Mouse (Mus musculus) stomach, embryonic 16.5 days (tissue): ENCODE results near the gene Il18r1. TPM values are rescaled to one million over a fixed set of nuclear protein-coding genes. Genes with fewer than 3 reads are reported as not detected.

Experiments
- ATAC-seq: fragments of 200-750 bp; cut with Nextera tagmentation; 2 replicates; pipeline ENCODE4 v1.8.0; 2017; ENCODE audit warnings: moderate number of reproducible peaks, moderate TSS enrichment; ENCODE audit not compliant: insufficient read depth, low FRiP score
- H3K27ac ChIP-seq: fragments of 300-500 bp; sonication (generic); 2 replicates; pipeline ENCODE4 v1.5.1; 2014; ENCODE audit warnings: low read length
- H3K27me3 ChIP-seq: fragments of 300-500 bp; sonication (generic); 2 replicates; pipeline ENCODE4 v1.6.1; 2014; ENCODE audit warnings: low read length, control low read depth, mixed read lengths; ENCODE audit not compliant: control insufficient read depth, insufficient read depth
- H3K36me3 ChIP-seq: fragments of 300-500 bp; sonication (generic); 2 replicates; pipeline ENCODE4 v1.6.1; 2014; ENCODE audit warnings: low read length; ENCODE audit not compliant: control insufficient read depth, insufficient read depth
- H3K4me1 ChIP-seq: fragments of 300-500 bp; sonication (generic); 2 replicates; pipeline ENCODE4 v1.6.1; 2014; ENCODE audit warnings: low read length, control low read depth, mixed read lengths; ENCODE audit not compliant: control insufficient read depth, insufficient read depth
- H3K4me2 ChIP-seq: fragments of 300-500 bp; sonication (generic); 2 replicates; pipeline ENCODE4 v1.6.1; 2014; ENCODE audit warnings: low read depth, low read length, mixed read lengths
- H3K4me3 ChIP-seq: fragments of 300-500 bp; sonication (generic); replicated peaks from 2 replicates; pipeline ENCODE4 v1.5.1; 2014; ENCODE audit warnings: mild to moderate bottlenecking, low read length
- H3K9ac ChIP-seq: fragments of 300-500 bp; sonication (generic); 2 replicates; pipeline ENCODE4 v1.6.1; 2014; ENCODE audit warnings: low read length
- H3K9me3 ChIP-seq: fragments of 300-500 bp; sonication (generic); replicated peaks from 2 replicates; pipeline ENCODE4 v1.6.1; 2016; ENCODE audit warnings: low read length, control low read depth; ENCODE audit not compliant: control insufficient read depth
- WGBS: fragments of 180-500 bp; shearing (Covaris S2); extraction: QIAGEN DNeasy Blood & Tissue Kit; methylation state at CpG from one replicate; pipeline ENCODE4 v1.1.7; 2014; 5-methylcytosine and 5-hydroxymethylcytosine counted together
- polyA plus RNA-seq: library from polyadenylated mRNA; unstranded; fragments of >200 nt; fragmentation: Nextera tagmentation; extraction: Ambion mirVana; gene quantifications from 2 replicates; pipeline ENCODE4 v1.2.1, GENCODE M21; 2015

Il18r1 gene
- polyA plus RNA-seq, 1 experiment from 2014 or later: 1.6 TPM

- no peak for ATAC-seq
- no peaks in the 10 kb centered on the region for H3K36me3 ChIP-seq
- H3K27me3 ChIP-seq: no peaks in the 10 kb centered on the region
- H3K9me3 ChIP-seq: no peaks in the 10 kb centered on the region
- WGBS: 90% methylated on average over 2 of the region's 2 CpGs
- no peak overlapping the region for H3K27ac ChIP-seq
- H3K9ac ChIP-seq: no peak overlapping the region
- no peaks in the 10 kb centered on the region for H3K4me1 ChIP-seq
- no peak overlapping the region for H3K4me3 ChIP-seq
- H3K4me2 ChIP-seq: no peak overlapping the region
These were observed 33.2 kb upstream of the Il18r1 start for GRCm38 (mm10) chr1:40432169-40432568.

- H3K4me3 ChIP-seq: no peak overlapping the region
- H3K4me2 ChIP-seq: no peak overlapping the region
- H3K4me1 ChIP-seq: no peaks in the 10 kb centered on the region
- WGBS: 68% methylated on average over 3 of the region's 3 CpGs
- H3K9ac ChIP-seq: no peak overlapping the region
- no peaks in the 10 kb centered on the region for H3K27me3 ChIP-seq
- ATAC-seq: no peak
- no peaks in the 10 kb centered on the region for H3K36me3 ChIP-seq
- no peak overlapping the region for H3K27ac ChIP-seq
- no peaks in the 10 kb centered on the region for H3K9me3 ChIP-seq
These were observed 29.4 kb upstream of the Il18r1 start for GRCm38 (mm10) chr1:40435936-40436335.

- Histone ChIP-seq H3K4me2 (no peak overlapping the region), H3K27me3 (no peaks in the 10 kb centered on the region), H3K27ac (no peak overlapping the region), H3K9ac (no peak overlapping the region), H3K4me3 (no peak overlapping the region), H3K36me3 (no peaks in the 10 kb centered on the region), H3K4me1 (no peaks in the 10 kb centered on the region), H3K9me3 (no peaks in the 10 kb centered on the region)
- 86% methylated on average over 2 of the region's 2 CpGs for WGBS
- ATAC-seq: no peak
These were observed 28.0 kb upstream of the Il18r1 start for GRCm38 (mm10) chr1:40437340-40437739.

DNA sequence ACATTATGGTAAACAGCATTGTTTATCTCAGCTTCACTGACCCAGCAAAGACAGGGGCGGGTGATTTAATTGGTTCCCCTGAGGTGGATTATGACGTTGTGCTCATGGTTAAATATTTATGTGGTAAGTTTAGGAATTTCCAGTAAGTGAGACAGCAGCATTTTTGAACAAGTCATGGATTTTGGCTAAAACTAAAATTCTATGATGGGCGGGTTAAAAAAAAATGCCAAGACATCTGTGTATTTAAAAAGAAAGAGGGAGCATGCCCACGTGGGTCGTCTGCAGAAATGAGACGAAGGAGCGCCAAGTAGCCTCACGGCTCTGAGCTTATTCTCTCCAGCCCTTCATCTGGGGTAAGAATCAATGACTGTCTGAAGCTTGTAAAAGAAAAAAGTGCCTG, 25.8 kb upstream of the Il18r1 start:
- no peak overlapping the region for H3K4me3 ChIP-seq
- H3K27ac ChIP-seq: no peak overlapping the region
- ATAC-seq: no peak
- H3K9ac ChIP-seq: no peak overlapping the region
- no peaks in the 10 kb centered on the region for H3K4me1 ChIP-seq
- no peak overlapping the region for H3K4me2 ChIP-seq
- no peaks in the 10 kb centered on the region for H3K36me3 ChIP-seq
- WGBS: 61% methylated on average over 8 of the region's 8 CpGs
- no peaks in the 10 kb centered on the region for H3K9me3 ChIP-seq
- no peaks in the 10 kb centered on the region for H3K27me3 ChIP-seq

DNA sequence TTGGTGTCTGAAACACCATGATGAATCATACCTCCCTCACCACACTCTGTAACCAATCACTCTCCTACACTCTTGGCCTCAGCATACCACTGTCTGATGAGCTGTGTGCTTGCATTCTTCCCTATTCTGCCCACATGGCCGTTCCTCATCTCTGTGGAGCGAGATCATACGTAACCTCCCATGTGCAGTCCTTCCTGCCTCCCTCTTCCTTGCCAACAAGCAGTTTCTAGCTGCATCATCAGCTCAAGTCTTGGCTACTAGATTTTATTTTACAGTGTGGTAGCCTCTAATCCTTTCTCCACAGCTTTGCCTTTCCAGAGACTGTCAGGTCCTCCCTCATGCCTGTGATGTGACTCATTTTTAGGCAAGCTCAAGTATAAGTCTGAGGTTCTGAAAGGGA, 20.6 kb upstream of the Il18r1 start:
- no peak overlapping the region for H3K4me3 ChIP-seq
- H3K27ac ChIP-seq: no peak overlapping the region
- ATAC-seq: no peak
- H3K4me1 ChIP-seq: no peaks in the 10 kb centered on the region
- WGBS: 73% methylated on average over 3 of the region's 3 CpGs
- H3K27me3 ChIP-seq: no peaks in the 10 kb centered on the region
- H3K9me3 ChIP-seq: no peaks in the 10 kb centered on the region
- H3K36me3 ChIP-seq: no peaks in the 10 kb centered on the region
- no peak overlapping the region for H3K4me2 ChIP-seq
- no peak overlapping the region for H3K9ac ChIP-seq

DNA sequence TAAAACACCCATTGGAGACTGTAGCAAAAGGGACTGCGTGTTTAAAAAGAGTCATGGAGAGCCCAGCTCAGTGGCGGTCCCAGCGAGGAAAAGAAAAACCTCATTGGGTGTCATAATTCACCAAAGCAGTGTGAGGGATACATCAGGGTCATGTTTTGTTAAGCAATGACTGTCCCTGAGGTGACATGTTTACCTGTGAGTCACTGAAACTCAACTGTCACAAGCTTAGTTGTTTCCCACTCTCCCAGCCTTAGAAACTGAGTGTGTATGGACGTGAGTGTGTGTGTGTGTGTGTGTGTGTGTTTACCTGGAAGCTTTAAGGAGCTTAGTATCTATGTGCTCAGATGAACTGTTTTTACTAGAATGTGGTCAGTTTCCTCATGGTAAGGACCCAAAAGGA, 2.0 kb downstream of the Il18r1 start:
- Histone ChIP-seq H3K9me3 (no peaks in the 10 kb centered on the region), H3K4me1 (no peaks in the 10 kb centered on the region), H3K27me3 (no peaks in the 10 kb centered on the region), H3K4me2 (no peak overlapping the region), H3K9ac (no peak overlapping the region), H3K36me3 (no peaks in the 10 kb centered on the region), H3K4me3 (no peak overlapping the region), H3K27ac (no peak overlapping the region)
- ATAC-seq: no peak
- WGBS: 86% methylated on average over 4 of the region's 4 CpGs

GRCm38 (mm10) chr1:40468805-40469204, 3.5 kb downstream of the Il18r1 start:
- no peaks in the 10 kb centered on the region for H3K4me1 ChIP-seq
- H3K27ac ChIP-seq: no peak overlapping the region
- 67% methylated on average over 2 of the region's 2 CpGs for WGBS
- H3K4me3 ChIP-seq: no peak overlapping the region
- no peaks in the 10 kb centered on the region for H3K27me3 ChIP-seq
- ATAC-seq: no peak
- H3K4me2 ChIP-seq: no peak overlapping the region
- no peak overlapping the region for H3K9ac ChIP-seq
- no peaks in the 10 kb centered on the region for H3K9me3 ChIP-seq
- H3K36me3 ChIP-seq: no peaks in the 10 kb centered on the region

GRCm38 (mm10) chr1:40469900-40470299, 4.5 kb downstream of the Il18r1 start:
- H3K4me3 ChIP-seq: no peak overlapping the region
- H3K36me3 ChIP-seq: no peaks in the 10 kb centered on the region
- H3K4me1 ChIP-seq: no peaks in the 10 kb centered on the region
- H3K27me3 ChIP-seq: no peaks in the 10 kb centered on the region
- H3K4me2 ChIP-seq: no peak overlapping the region
- H3K27ac ChIP-seq: no peak overlapping the region
- no peaks in the 10 kb centered on the region for H3K9me3 ChIP-seq
- no peak for ATAC-seq
- WGBS: 78% methylated on average over 12 of the region's 12 CpGs
- H3K9ac ChIP-seq: no peak overlapping the region

- H3K4me2 ChIP-seq: no peak overlapping the region
- H3K27me3 ChIP-seq: no peaks in the 10 kb centered on the region
- no peaks in the 10 kb centered on the region for H3K4me1 ChIP-seq
- WGBS: 94% methylated on average over 1 of the region's 1 CpGs
- H3K9me3 ChIP-seq: no peaks in the 10 kb centered on the region
- no peak for ATAC-seq
- no peaks in the 10 kb centered on the region for H3K36me3 ChIP-seq
- H3K4me3 ChIP-seq: no peak overlapping the region
- H3K27ac ChIP-seq: no peak overlapping the region
- H3K9ac ChIP-seq: no peak overlapping the region
These were observed 7.0 kb downstream of the Il18r1 start for GRCm38 (mm10) chr1:40472401-40472800.

GRCm38 (mm10) chr1:40473640-40474039, 8.3 kb downstream of the Il18r1 start:
- Histone ChIP-seq H3K9ac (no peak overlapping the region), H3K4me2 (no peak overlapping the region), H3K9me3 (no peaks in the 10 kb centered on the region), H3K4me1 (no peaks in the 10 kb centered on the region), H3K4me3 (no peak overlapping the region), H3K27me3 (no peaks in the 10 kb centered on the region), H3K36me3 (no peaks in the 10 kb centered on the region), H3K27ac (no peak overlapping the region)
- 84% methylated on average over 4 of the region's 4 CpGs for WGBS
- ATAC-seq: no peak
